Mouse (Mus musculus): ENCODE results near the gene Zfp217. TPM values are rescaled to one million over a fixed set of nuclear protein-coding genes. Genes with fewer than 3 reads are reported as not detected.

The Zfp217 gene
- total and polyA plus RNA-seq, 3 experiments: 5.2 to 9.4 (median 8.9) TPM

GRCm38 (mm10) chr2:170107791-170108190 is 40.1 kb downstream of the Zfp217 start:
- H3K27me3 ChIP-seq (ENCODE audit: control insufficient read depth, insufficient read depth, low read length): no peaks in the 10 kb centered on the region
- no peak for TF ChIP-seq EP300 (IDR thresholded peaks at IDR 0.05; ENCODE audit: insufficient read depth, low read depth, low read length)
- no peak for TF ChIP-seq POLR2A (IDR thresholded peaks at IDR 0.05; ENCODE audit: insufficient read depth, low read depth, low read length)
- no peak for TF ChIP-seq CTCF (IDR thresholded peaks at IDR 0.05)
- no peak overlapping the region for H3K27ac ChIP-seq
- H3K79me2 ChIP-seq (replicated peaks; ENCODE audit: control insufficient read depth, insufficient read depth, low read length): no peaks in the 10 kb centered on the region
- intact Hi-C loops (cut with DNase I): no loop called here
- DNase-seq: no peak
- H3K9ac ChIP-seq (ENCODE audit: low read depth, low read length): no peak overlapping the region
- 69% methylated on average over 3 of the region's 3 CpGs for WGBS
- H3K36me3 ChIP-seq (ENCODE audit: control insufficient read depth, insufficient read depth, low read length): no peaks in the 10 kb centered on the region; the same call in 1 of the 2 replicates
- no peak overlapping the region for H3K4me3 ChIP-seq
- H3K4me1 ChIP-seq (ENCODE audit: control insufficient read depth, insufficient read depth, low read length): no peaks in the 10 kb centered on the region; the same call in 1 of the 2 replicates

- Histone ChIP-seq H3K36me3 (ENCODE audit: control insufficient read depth, insufficient read depth, low read length) (no peaks in the 10 kb centered on the region), H3K4me1 (ENCODE audit: control insufficient read depth, insufficient read depth, low read length) (no peaks in the 10 kb centered on the region), H3K79me2 (replicated peaks; ENCODE audit: control insufficient read depth, insufficient read depth, low read length) (no peaks in the 10 kb centered on the region), H3K9ac (ENCODE audit: low read depth, low read length) (no peak overlapping the region), H3K27me3 (ENCODE audit: control insufficient read depth, insufficient read depth, low read length) (no peaks in the 10 kb centered on the region), H3K4me3 (no peak overlapping the region), H3K27ac (no peak overlapping the region)
- WGBS: 73% methylated on average over 9 of the region's 9 CpGs
- DNase-seq: no peak
- intact Hi-C loops (cut with DNase I): no loop called here
- no peak for TF ChIP-seq EP300 (IDR thresholded peaks at IDR 0.05; ENCODE audit: insufficient read depth, low read depth, low read length)
- no peak for TF ChIP-seq POLR2A (IDR thresholded peaks at IDR 0.05; ENCODE audit: insufficient read depth, low read depth, low read length)
- no peak for TF ChIP-seq CTCF (IDR thresholded peaks at IDR 0.05)
Observed at GRCm38 (mm10) chr2:170106000-170106399, 41.9 kb downstream of the Zfp217 start.

- WGBS: 85% methylated on average over 6 of the region's 6 CpGs
- DNase-seq: no peak
- intact Hi-C loops (cut with DNase I): no loop called here
Observed at GRCm38 (mm10) chr2:170104396-170104795, 43.5 kb downstream of the Zfp217 start.

GRCm38 (mm10) chr2:170103852-170104251 is 44.1 kb downstream of the Zfp217 start:
- no peak for DNase-seq
- Histone ChIP-seq H3K4me3 (no peak overlapping the region), H3K9ac (ENCODE audit: low read depth, low read length) (no peak overlapping the region), H3K4me1 (ENCODE audit: control insufficient read depth, insufficient read depth, low read length) (no peaks in the 10 kb centered on the region), H3K27me3 (ENCODE audit: control insufficient read depth, insufficient read depth, low read length) (no peaks in the 10 kb centered on the region), H3K79me2 (replicated peaks; ENCODE audit: control insufficient read depth, insufficient read depth, low read length) (no peaks in the 10 kb centered on the region), H3K27ac (no peak overlapping the region), H3K36me3 (ENCODE audit: control insufficient read depth, insufficient read depth, low read length) (no peaks in the 10 kb centered on the region)
- TF ChIP-seq CTCF (IDR thresholded peaks at IDR 0.05) (peak; percentile 85), POLR2A (IDR thresholded peaks at IDR 0.05; ENCODE audit: insufficient read depth, low read depth, low read length) (no peak), EP300 (IDR thresholded peaks at IDR 0.05; ENCODE audit: insufficient read depth, low read depth, low read length) (0 out of 2 replicates have a peak, but pooled peaks have one; percentile 29)
- WGBS: 39% methylated on average over 9 of the region's 9 CpGs
- intact Hi-C loops (cut with DNase I): no loop called here

More at GRCm38 (mm10) chr2:170104396-170104795, 43.5 kb downstream of the Zfp217 start:
- no peaks in the 10 kb centered on the region for H3K36me3 ChIP-seq (ENCODE audit: control insufficient read depth, insufficient read depth, low read length)
- H3K4me1 ChIP-seq (ENCODE audit: control insufficient read depth, insufficient read depth, low read length): no peaks in the 10 kb centered on the region
- no peak overlapping the region for H3K9ac ChIP-seq (ENCODE audit: low read depth, low read length)
- no peaks in the 10 kb centered on the region for H3K27me3 ChIP-seq (ENCODE audit: control insufficient read depth, insufficient read depth, low read length)
- no peak overlapping the region for H3K4me3 ChIP-seq
- H3K27ac ChIP-seq: no peak overlapping the region
- TF ChIP-seq CTCF (IDR thresholded peaks at IDR 0.05): no peak
- TF ChIP-seq EP300 (IDR thresholded peaks at IDR 0.05; ENCODE audit: insufficient read depth, low read depth, low read length): no peak
- TF ChIP-seq POLR2A (IDR thresholded peaks at IDR 0.05; ENCODE audit: insufficient read depth, low read depth, low read length): no peak
- no peaks in the 10 kb centered on the region for H3K79me2 ChIP-seq (replicated peaks; ENCODE audit: control insufficient read depth, insufficient read depth, low read length)

GRCm38 (mm10) chr2:170103341-170103740 is 44.6 kb downstream of the Zfp217 start:
- no peak overlapping the region for H3K27ac ChIP-seq

GRCm38 (mm10) chr2:170101932-170102331 is 46.0 kb downstream of the Zfp217 start:
- H3K4me1 ChIP-seq (ENCODE audit: control insufficient read depth, insufficient read depth, low read length): no peaks in the 10 kb centered on the region
- no peak for DNase-seq
- no peak overlapping the region for H3K9ac ChIP-seq (ENCODE audit: low read depth, low read length)
- intact Hi-C loops (cut with DNase I): loop anchor here (1.0 to 2.0 kb wide), 2 partner anchors 47 to 1041 kb away; no protein-coding TSS in a partner anchor
- H3K27ac ChIP-seq: no peak overlapping the region
- WGBS: 57% methylated on average over 7 of the region's 7 CpGs
- no peaks in the 10 kb centered on the region for H3K79me2 ChIP-seq (replicated peaks; ENCODE audit: control insufficient read depth, insufficient read depth, low read length)
- H3K4me3 ChIP-seq: no peak overlapping the region
- H3K27me3 ChIP-seq (ENCODE audit: control insufficient read depth, insufficient read depth, low read length): no peaks in the 10 kb centered on the region
- H3K36me3 ChIP-seq (ENCODE audit: control insufficient read depth, insufficient read depth, low read length): no peaks in the 10 kb centered on the region
- no peak for TF ChIP-seq EP300 (IDR thresholded peaks at IDR 0.05; ENCODE audit: insufficient read depth, low read depth, low read length)
- TF ChIP-seq CTCF (IDR thresholded peaks at IDR 0.05): peak; percentile 29
- no peak for TF ChIP-seq POLR2A (IDR thresholded peaks at IDR 0.05; ENCODE audit: insufficient read depth, low read depth, low read length)

More at GRCm38 (mm10) chr2:170103341-170103740, 44.6 kb downstream of the Zfp217 start:
- Histone ChIP-seq H3K4me3 (no peak overlapping the region), H3K9ac (ENCODE audit: low read depth, low read length) (no peak overlapping the region), H3K36me3 (ENCODE audit: control insufficient read depth, insufficient read depth, low read length) (no peaks in the 10 kb centered on the region), H3K4me1 (ENCODE audit: control insufficient read depth, insufficient read depth, low read length) (no peaks in the 10 kb centered on the region), H3K79me2 (replicated peaks; ENCODE audit: control insufficient read depth, insufficient read depth, low read length) (no peaks in the 10 kb centered on the region), H3K27me3 (ENCODE audit: control insufficient read depth, insufficient read depth, low read length) (no peaks in the 10 kb centered on the region)
- 78% methylated on average over 5 of the region's 5 CpGs for WGBS
- DNase-seq: no peak
- intact Hi-C loops (cut with DNase I): no loop called here
- TF ChIP-seq POLR2A (IDR thresholded peaks at IDR 0.05; ENCODE audit: insufficient read depth, low read depth, low read length) (no peak), CTCF (IDR thresholded peaks at IDR 0.05) (no peak), EP300 (IDR thresholded peaks at IDR 0.05; ENCODE audit: insufficient read depth, low read depth, low read length) (no peak)

Data from heart, adult 2 months (tissue).